Mouse (Mus musculus) small intestine, adult 2 months (tissue): ENCODE results near the gene Plekhm3. TPM values are rescaled to one million over a fixed set of nuclear protein-coding genes. Genes with fewer than 3 reads are reported as not detected.

Source experiments
- H3K27ac ChIP-seq: fragments of 200-500 bp; 2 replicates; pipeline ENCODE4 v1.5.1; 2012; ENCODE audit warnings: low read depth, low read length, control low read depth, inconsistent platforms; ENCODE audit not compliant: insufficient read depth
- H3K27me3 ChIP-seq: fragments of 200-500 bp; 2 replicates; pipeline ENCODE4 v1.6.1; 2012; ENCODE audit warnings: mild to moderate bottlenecking, moderate library complexity, low read length, inconsistent platforms; ENCODE audit not compliant: control insufficient read depth, insufficient read depth
- H3K36me3 ChIP-seq: fragments of 200-500 bp; 2 replicates; pipeline ENCODE4 v1.6.1; 2012; ENCODE audit warnings: mild to moderate bottlenecking, low read length, control low read depth, inconsistent platforms; ENCODE audit not compliant: control insufficient read depth, insufficient read depth
- H3K4me1 ChIP-seq: fragments of 200-500 bp; 2 replicates; pipeline ENCODE4 v1.6.1; 2012; ENCODE audit warnings: low read length, inconsistent platforms, mixed read lengths; ENCODE audit not compliant: control insufficient read depth, insufficient read depth, insufficient read length
- H3K4me3 ChIP-seq: fragments of 200-500 bp; 2 replicates; pipeline ENCODE4 v1.5.1; 2012; ENCODE audit warnings: low read depth, mild to moderate bottlenecking, control low read depth, inconsistent platforms, low read length, moderate library complexity
- CTCF ChIP-seq: fragments of 200-500 bp; IDR thresholded peaks from 2 replicates; pipeline ENCODE4 v1.5.1; 2012; ENCODE audit warnings: low read depth, mild to moderate bottlenecking, control low read depth, inconsistent platforms, low read length, moderate library complexity, mixed read lengths; ENCODE audit not compliant: insufficient replicate concordance, insufficient read length; ENCODE audit errors: extremely low read depth
- POLR2A ChIP-seq: fragments of 200-500 bp; IDR thresholded peaks from 2 replicates; pipeline ENCODE4 v1.6.1; 2012; ENCODE audit warnings: low read depth, mild to moderate bottlenecking, control low read depth, inconsistent platforms, low read length, moderate library complexity
- WGBS: fragments of 180-500 bp; shearing (Covaris S2); methylation state at CpG from one replicate; pipeline ENCODE4 v1.1.7; 2018; 5-methylcytosine and 5-hydroxymethylcytosine counted together
- polyA plus RNA-seq: library from polyadenylated mRNA; depleted of rRNA; stranded (reverse); fragments of >200 nt; gene quantifications from 2 replicates; pipeline ENCODE4 v1.2.3, GENCODE M21; 2012

The Plekhm3 gene
- polyA plus RNA-seq, 1 experiment, result 4.0 TPM

DNA sequence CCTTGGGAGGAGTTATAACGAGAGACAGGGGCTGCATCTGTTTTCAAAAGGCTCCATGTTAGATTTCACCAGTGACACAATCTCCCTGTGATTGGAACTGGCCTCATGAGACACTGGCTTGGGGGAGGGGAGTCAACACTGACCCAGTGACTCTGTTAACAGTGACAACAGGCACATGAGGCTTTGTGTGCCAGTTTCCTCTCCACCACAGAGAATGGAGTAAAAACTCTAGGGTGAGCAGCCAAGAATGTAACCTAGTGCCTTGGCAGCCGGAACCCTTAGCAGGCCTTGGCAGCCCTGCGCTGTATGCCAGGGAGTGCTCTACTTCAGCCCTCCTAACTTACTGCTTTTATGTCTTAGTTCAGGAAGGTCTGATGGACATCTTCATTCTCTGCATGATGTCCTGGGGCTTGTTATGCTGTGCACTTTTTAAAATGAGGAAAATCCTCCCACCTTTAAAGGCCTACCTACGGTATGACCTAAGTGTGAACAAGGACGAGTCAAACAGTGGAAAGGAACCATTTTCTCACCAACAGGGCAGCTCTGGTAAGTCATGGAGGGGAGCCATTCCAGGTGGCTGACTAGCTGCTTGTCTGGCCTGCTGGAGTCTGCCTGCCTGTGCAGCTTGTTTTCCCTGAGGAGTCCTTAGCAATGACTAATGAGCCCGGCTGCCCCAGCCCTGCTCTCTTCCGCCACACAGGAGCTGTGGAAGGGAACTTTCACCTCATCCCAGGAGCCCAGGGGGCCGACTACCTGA, 161.2 kb downstream of the Plekhm3 start:
- Histone ChIP-seq H3K4me3 (no peak overlapping the region), H3K36me3 (no peaks in the 10 kb centered on the region), H3K27ac (no peak overlapping the region), H3K4me1 (peaks cover 43% of the 10 kb centered on the region; the same call in 1 of the 2 replicates), H3K27me3 (no peaks in the 10 kb centered on the region)
- no peak for TF ChIP-seq CTCF
- TF ChIP-seq POLR2A, result no peak
- WGBS, result 83% methylated on average over 8 of the region's 8 CpGs

DNA sequence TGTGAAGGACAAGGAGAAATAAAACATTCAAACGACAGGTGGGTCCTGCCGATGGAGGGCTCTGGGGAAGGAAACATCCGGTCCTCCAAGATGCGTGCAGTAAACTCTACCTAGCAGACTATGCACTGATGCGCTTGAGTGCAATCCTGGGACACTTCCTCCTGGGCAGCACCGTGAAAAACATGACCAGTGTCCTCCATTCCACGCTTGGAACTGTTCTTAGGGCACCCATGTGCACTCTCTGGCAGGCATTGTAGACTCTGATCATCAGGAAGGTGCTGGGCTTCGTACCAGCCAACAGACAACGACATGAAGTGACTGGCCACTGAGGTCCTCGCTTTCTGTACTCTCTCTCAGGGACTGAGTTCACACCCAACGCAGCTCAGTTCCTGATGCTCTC, 162.5 kb downstream of the Plekhm3 start:
- Histone ChIP-seq H3K27ac (no peak overlapping the region), H3K4me1 (peaks cover 52% of the 10 kb centered on the region), H3K36me3 (no peaks in the 10 kb centered on the region), H3K27me3 (no peaks in the 10 kb centered on the region), H3K4me3 (no peak overlapping the region)
- 84% methylated on average over 11 of the region's 11 CpGs for whole genome bisulfite sequencing
- TF ChIP-seq CTCF, result no peak
- TF ChIP-seq POLR2A, result no peak

DNA sequence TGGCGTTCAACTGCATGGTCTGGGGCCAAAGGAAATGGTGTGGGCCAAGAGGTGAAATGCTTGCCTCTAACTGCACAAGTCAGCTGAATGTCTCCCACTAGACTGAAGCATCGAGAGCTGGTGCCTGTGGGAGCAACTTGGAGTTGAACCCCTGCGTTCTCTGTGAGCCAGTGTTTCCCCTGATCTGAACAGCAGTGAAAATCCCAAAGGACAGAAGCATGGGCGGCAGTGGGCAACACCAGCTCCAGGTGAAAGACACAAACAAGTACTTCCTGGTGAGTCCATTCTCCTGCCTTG, 163.4 kb downstream of the Plekhm3 start:
- WGBS, result 68% methylated on average over 4 of the region's 4 CpGs
- no peak for TF ChIP-seq CTCF
- no peak for TF ChIP-seq POLR2A
- H3K27ac ChIP-seq, result peak overlapping the region; percentile 48
- no peaks in the 10 kb centered on the region for H3K36me3 ChIP-seq
- no peaks in the 10 kb centered on the region for H3K27me3 ChIP-seq
- no peak overlapping the region for H3K4me3 ChIP-seq
- H3K4me1 ChIP-seq, result peaks cover 58% of the 10 kb centered on the region

- Histone ChIP-seq H3K27me3 (no peaks in the 10 kb centered on the region), H3K4me3 (no peak overlapping the region), H3K27ac (peak overlapping the region; percentile 48), H3K4me1 (peaks cover 58% of the 10 kb centered on the region), H3K36me3 (no peaks in the 10 kb centered on the region)
- WGBS, result 34% methylated on average over 11 of the region's 11 CpGs
- no peak for TF ChIP-seq CTCF
- TF ChIP-seq POLR2A, result no peak
Observed at GRCm38 (mm10) chr1:64792521-64793233, 163.9 kb downstream of the Plekhm3 start.

GRCm38 (mm10) chr1:64791826-64792225, 164.8 kb downstream of the Plekhm3 start:
- WGBS, result 54% methylated on average over 6 of the region's 6 CpGs
- no peak overlapping the region for H3K4me3 ChIP-seq
- H3K27me3 ChIP-seq, result no peaks in the 10 kb centered on the region
- peaks cover 55% of the 10 kb centered on the region for H3K4me1 ChIP-seq
- no peaks in the 10 kb centered on the region for H3K36me3 ChIP-seq
- H3K27ac ChIP-seq, result peak overlapping the region; percentile 52; the same call in 1 of the 2 replicates
- TF ChIP-seq CTCF (no peak), POLR2A (no peak)

GRCm38 (mm10) chr1:64790806-64791790, 165.5 kb downstream of the Plekhm3 start:
- Histone ChIP-seq H3K27ac (peak overlapping the region; percentile 52), H3K36me3 (no peaks in the 10 kb centered on the region), H3K4me1 (peaks cover 57% of the 10 kb centered on the region), H3K27me3 (no peaks in the 10 kb centered on the region), H3K4me3 (no peak overlapping the region)
- WGBS, result 39% methylated on average over 9 of the region's 9 CpGs
- TF ChIP-seq CTCF, result no peak
